Comparison of ENCODE assay signal across 19 mouse cellular contexts in genomic region chr19:29496001-29496597, GRCm38 (mm10). TPM values are rescaled to one million over a fixed set of nuclear protein-coding genes. Genes with fewer than 3 reads are reported as not detected.
DNase-seq lines count a peak whose midpoint lies in the region; TF ChIP-seq lines count a peak whose summit lies in the region.
"Had no signal": no experiment of that assay in that cellular context is flagged by ENCODE, and none has a peak within 500 bp of the region (broad histone marks: within the 10 kb centered on the region; RNA-seq: fewer than 3 reads in every experiment).

No protein-coding gene starts in this region.

- TF ChIP-seq CTCF in CH12.LX (conservative IDR thresholded peaks at IDR 0.05 in 1 of 2, IDR thresholded peaks at IDR 0.05 in 1 of 2; ENCODE audit: low read depth in 2 of 2, low read length in 2 of 2), result no peak
- TF ChIP-seq CTCF in cerebellum, adult 2 months (IDR thresholded peaks at IDR 0.05; ENCODE audit: borderline replicate concordance, insufficient read depth, low read depth, low read length), result no peak

- 65% methylated on average over 6 of the region's 6 CpGs for WGBS in macrophage (ENCODE audit: missing documents)
- 65% methylated on average over 6 of the region's 6 CpGs for WGBS in cerebellum, adult 2 months

- no peak overlapping the region for H3K4me2 ChIP-seq in CH12.LX (ENCODE audit: insufficient read depth, low read depth, poor library complexity, severe bottlenecking)
- H3K4me2 ChIP-seq: embryonic facial prominence, embryonic 12.5 days; heart, embryonic 13.5 days; hindbrain, embryonic 14.5 days; limb, embryonic 13.5 days; lung, embryonic 14.5 days; neural tube, embryonic 12.5 days had no signal

- H3K9ac ChIP-seq in CH12.LX (ENCODE audit: insufficient read depth, low read depth), result no peak overlapping the region
- H3K9ac ChIP-seq: embryonic facial prominence, embryonic 12.5 days; heart, embryonic 13.5 days; hindbrain, embryonic 14.5 days; limb, embryonic 13.5 days; lung, embryonic 14.5 days; neural tube, embryonic 12.5 days had no signal

- TF ChIP-seq EP300 in CH12.LX (IDR thresholded peaks at IDR 0.05; ENCODE audit: low read length), result no peak

- TF ChIP-seq RAD21 in CH12.LX (IDR thresholded peaks at IDR 0.05; ENCODE audit: low read depth, low read length), result no peak

- H3K79me2 ChIP-seq in CH12.LX (replicated peaks; ENCODE audit: control insufficient read depth, extremely low read depth, insufficient read depth, poor library complexity, severe bottlenecking), result no peaks in the 10 kb centered on the region
- H3K79me2 ChIP-seq in macrophage (ENCODE audit: inconsistent target), result no peaks in the 10 kb centered on the region

- H3K4me3 ChIP-seq in CH12.LX (replicated peaks in 1 of 3; ENCODE audit: low read depth in 2 of 3, low read length in 2 of 3, poor library complexity in 1 of 3) (no peak overlapping the region), macrophage (ENCODE audit: inconsistent target) (no peak overlapping the region)
- no peak overlapping the region for H3K4me3 ChIP-seq in cerebellum, adult 2 months (replicated peaks; ENCODE audit: insufficient read depth, low read depth, low read length)
- H3K4me3 ChIP-seq: embryonic facial prominence, embryonic 12.5 days; gastrocnemius, adult 2 months; heart, embryonic 13.5 days; limb, embryonic 13.5 days; midbrain, embryonic 10.5 days; neural tube, embryonic 12.5 days had no signal

- no peak overlapping the region for H3K27ac ChIP-seq in CH12.LX (ENCODE audit: insufficient read depth, low read depth)
- peak overlapping the region; percentile 95 for H3K27ac ChIP-seq in macrophage
- H3K27ac ChIP-seq in cerebellum, adult 2 months (ENCODE audit: insufficient read depth, low read length), result no peak overlapping the region
- H3K27ac ChIP-seq: embryonic facial prominence, embryonic 12.5 days; gastrocnemius, adult 2 months; heart, embryonic 13.5 days; hindbrain, embryonic 14.5 days; limb, embryonic 13.5 days; midbrain, embryonic 10.5 days; neural tube, embryonic 12.5 days; stomach, postnatal 0 days had no signal

- dilution Hi-C loops in CH12.LX (cut with MboI; ENCODE audit: extremely low pct_ligation_motif_present, extremely low pct_unique_long_range_greater_than_20kb, low sequenced_read_pairs), result no loop called here

- H3K27me3 ChIP-seq in CH12.LX (replicated peaks), result no peaks in the 10 kb centered on the region
- H3K27me3 ChIP-seq in cerebellum, adult 2 months (ENCODE audit: control insufficient read depth, insufficient read depth, low read length), result no peaks in the 10 kb centered on the region
- H3K27me3 ChIP-seq: embryonic facial prominence, embryonic 12.5 days; heart, embryonic 13.5 days; limb, embryonic 13.5 days; neural tube, embryonic 12.5 days had no signal

- DNase-seq in A20 (ENCODE audit: low read depth, low spot score) (peak; percentile 31), CH12.LX (ENCODE audit: extremely low read depth) (no peak)
- DNase-seq in gonadal fat pad, adult 2 months (ENCODE audit: low read depth), result peak; percentile 69
- DNase-seq in kidney, adult 11 months, result no peak
- no peak for DNase-seq in cerebellum, adult 2 months
- DNase-seq in layer of hippocampus, adult 9-11 months, result no peak
- DNase-seq: cerebellum, adult 9-11 months; gastrocnemius, adult 2 months; lung, embryonic 14.5 days; lung, postnatal 36 days; right cerebral cortex, adult 18-20 months had no signal

- in situ Hi-C loops in CH12.LX (cut with MboI; ENCODE audit: low pct_ligation_motif_present, low pct_unique_long_range_greater_than_20kb, low sequenced_read_pairs), result no loop called here

- no peak for TF ChIP-seq POLR2A in CH12.LX (IDR thresholded peaks at IDR 0.05; ENCODE audit: low read depth, low read length)
- TF ChIP-seq POLR2A in cerebellum, adult 2 months (IDR thresholded peaks at IDR 0.05; ENCODE audit: borderline replicate concordance, insufficient read depth, low read length), result no peak

- no peaks in the 10 kb centered on the region for H3K36me3 ChIP-seq in CH12.LX (replicated peaks in 1 of 2; ENCODE audit: control insufficient read depth in 1 of 2, insufficient read depth in 1 of 2, low read length in 1 of 2)
- H3K36me3 ChIP-seq in macrophage (ENCODE audit: inconsistent target), result no peaks in the 10 kb centered on the region
- H3K36me3 ChIP-seq: embryonic facial prominence, embryonic 12.5 days; heart, embryonic 13.5 days; limb, embryonic 13.5 days; midbrain, embryonic 10.5 days; neural tube, embryonic 12.5 days had no signal

- no peaks in the 10 kb centered on the region for H3K9me3 ChIP-seq in CH12.LX (replicated peaks; ENCODE audit: low read length)
- H3K9me3 ChIP-seq: embryonic facial prominence, embryonic 12.5 days; heart, embryonic 13.5 days; limb, embryonic 13.5 days; midbrain, embryonic 10.5 days; neural tube, embryonic 12.5 days had no signal

- H3K4me1 ChIP-seq in CH12.LX (ENCODE audit: control insufficient read depth in 1 of 2, insufficient read depth in 2 of 2), result peaks cover 8 to 56% of the 10 kb centered on the region in 2 experiments; a peak in 3 of 4 replicates
- no peaks in the 10 kb centered on the region; the same call in 1 of the 2 replicates for H3K4me1 ChIP-seq in cerebellum, adult 2 months (ENCODE audit: control insufficient read depth, insufficient read depth, low read length)
- H3K4me1 ChIP-seq: embryonic facial prominence, embryonic 12.5 days; midbrain, embryonic 10.5 days; neural tube, embryonic 12.5 days had no signal

TF ChIP-seq in CH12.LX, 34 proteins besides CTCF, POLR2A, EP300 and RAD21:
- no peak for TF ChIP-seq POLR2AphosphoS2 (IDR thresholded peaks at IDR 0.05; ENCODE audit: low read depth, low read length)
- 0 out of 2 replicates have a peak, but pooled peaks have one; percentile 15 for TF ChIP-seq ETS1 (conservative IDR thresholded peaks at IDR 0.05; ENCODE audit: low read depth, low read length)
- peak; percentile 38; the same call in 1 of the 2 replicates for TF ChIP-seq USF2 (conservative IDR thresholded peaks at IDR 0.05; ENCODE audit: low read depth, low read length)
- TF ChIP-seq MYC (IDR thresholded peaks at IDR 0.05; ENCODE audit: low read depth, low read length), result no peak
- TF ChIP-seq JUN (IDR thresholded peaks at IDR 0.05; ENCODE audit: insufficient read depth, low read depth, low read length), result no peak
- no peak for TF ChIP-seq ZKSCAN1 (IDR thresholded peaks at IDR 0.05; ENCODE audit: borderline replicate concordance, low read depth, low read length)
- no peak for TF ChIP-seq TBP (conservative IDR thresholded peaks at IDR 0.05; ENCODE audit: low read depth, low read length)
- no peak for TF ChIP-seq MXI1 (IDR thresholded peaks at IDR 0.05; ENCODE audit: low read depth, low read length)
- TF ChIP-seq PAX5 (IDR thresholded peaks at IDR 0.05; ENCODE audit: low read length), result no peak
- TF ChIP-seq E2F4 (IDR thresholded peaks at IDR 0.05; ENCODE audit: insufficient replicate concordance, low read depth, low read length), result no peak
- TF ChIP-seq USF1 (IDR thresholded peaks at IDR 0.05; ENCODE audit: low read depth, low read length), result peak; percentile 40
- no peak for TF ChIP-seq ELF1 (IDR thresholded peaks at IDR 0.05; ENCODE audit: low read depth, low read length)
- no peak for TF ChIP-seq HCFC1 (IDR thresholded peaks at IDR 0.05; ENCODE audit: low read depth, low read length)
- no peak for TF ChIP-seq MEF2A (IDR thresholded peaks at IDR 0.05; ENCODE audit: borderline replicate concordance, low read depth, low read length)
- TF ChIP-seq BHLHE40 (IDR thresholded peaks at IDR 0.05; ENCODE audit: low read depth, low read length), result peak; percentile 62
- TF ChIP-seq IRF4 (IDR thresholded peaks at IDR 0.05; ENCODE audit: low read depth, low read length), result no peak
- TF ChIP-seq TCF12 (IDR thresholded peaks at IDR 0.05; ENCODE audit: low read depth, low read length), result no peak
- no peak for TF ChIP-seq SIN3A (IDR thresholded peaks at IDR 0.05; ENCODE audit: low read length)
- TF ChIP-seq MAFK (IDR thresholded peaks at IDR 0.05; ENCODE audit: insufficient replicate concordance, low read length), result no peak
- TF ChIP-seq UBTF (IDR thresholded peaks at IDR 0.05; ENCODE audit: low read depth, low read length), result no peak
- TF ChIP-seq ZC3H11A (IDR thresholded peaks at IDR 0.05; ENCODE audit: low read depth, low read length), result no peak
- TF ChIP-seq CHD1 (IDR thresholded peaks at IDR 0.05; ENCODE audit: low read depth, low read length), result no peak
- no peak for TF ChIP-seq MAZ (IDR thresholded peaks at IDR 0.05; ENCODE audit: low read depth, low read length)
- no peak for TF ChIP-seq ZNF384 (IDR thresholded peaks at IDR 0.05; ENCODE audit: low read depth, low read length)
- no peak for TF ChIP-seq RCOR1 (conservative IDR thresholded peaks at IDR 0.05; ENCODE audit: low read depth, low read length)
TF ChIP-seq in CH12.LX: peak in this region for 4.

RNA-seq across cellular contexts. Expression of gene Ric1, which starts 26.0 kb away (rescaled TPM):
- total RNA-seq in CH12.LX (2012; rRNA removed) (17.4 and 17.9 TPM in 2 replicates), CH12.LX (2014; rRNA removed) (11.2 and 13.7 TPM in 2 replicates)
- polyA plus RNA-seq in CH12.LX (2012; ENCODE audit: insufficient read length, low read depth) (16.3 and 18.4 TPM in 2 replicates), macrophage (2018) (11.9 to 21.2 TPM (median 19.1 TPM) in 3 replicates)
- 16.9 and 17.6 TPM in 2 replicates for polyA plus RNA-seq in gonadal fat pad, adult 2 months (2012; rRNA removed)
- 100 to 1,000 TPM; 142 to 734 (median 245) TPM for total RNA-seq in macrophage (2018; cell fraction: chromatin; rRNA removed)
- 10 to 100 TPM; 30.8 to 76.6 (median 44.6) TPM for total RNA-seq in macrophage (2018; cell fraction: cytosol; rRNA removed)
- 100 to 1,000 TPM in 25 of 26 experiments, 10 to 100 TPM in 1; 86.3 to 557 (median 248) TPM for total RNA-seq in macrophage (2018; cell fraction: nucleus; rRNA removed)
- 28.0 and 30.8 TPM in 2 replicates for polyA plus RNA-seq in cerebellum, adult 2 months (2012; rRNA removed)

Comparison
In these comparisons a context has a peak if more than half of its experiments do, and no peak if none do; other contexts are left out.
1. DNase-seq: peak in A20 (single experiment) and gonadal fat pad, adult 2 months (single experiment); none in CH12.LX (single experiment), kidney, adult 11 months (single experiment), cerebellum, adult 2 months (0 of 2) and layer of hippocampus, adult 9-11 months (single experiment).